Mouse (Mus musculus) embryonic stem cell, embryonic (primary cell): ENCODE data around the gene Rcan3.

Source experiments
- CTCF ChIA-PET, 4 experiments: fragments of 300-600 bp in 2 of 4; fragments of 350-600 bp in 2 of 4; sonication (Branson Sonifier 250); formaldehyde crosslinking; loops; one replicate each; lab custom pipeline; 2022; ENCODE audit warnings: inconsistent platforms in 2 of 4; lab: Charles Lee
- POLR2A ChIA-PET, 4 experiments: fragments of 300-600 bp in 2 of 4; fragments of 350-600 bp in 2 of 4; sonication (Branson Sonifier 250); formaldehyde crosslinking; loops; one replicate each; lab custom pipeline; 2022; ENCODE audit warnings: antibody characterized with exemption in 4 of 4, inconsistent platforms in 1 of 4; lab: Charles Lee

Rcan3 gene

GRCm38 (mm10) chr4:135396303-135396702, 37.4 kb downstream of the Rcan3 start:
- ChIA-PET CTCF (interaction anchor here in 2 of 4 experiments (1.4 to 3.8 kb wide), 5 partner anchors 10 to 15 kb away, joined by 4 to 23 read pairs (median 8); no protein-coding TSS in a partner anchor), POLR2A (interaction anchor here in 2 of 4 experiments (1.0 to 1.7 kb wide), 5 partner anchors 25 to 98 kb away, joined by 3 to 6 read pairs (median 3); partner anchors contain the start of genes Nipal3 (in 1 of the 2), Rcan3 (in 1 of the 2) and Stpg1 (in 1 of the 2))

- POLR2A ChIA-PET = interaction anchor here in 2 of 4 experiments (0.5 to 0.6 kb wide), 5 partner anchors 68 to 840 kb away, joined by 3 to 14 read pairs (median 3); no protein-coding TSS in a partner anchor
Observed at GRCm38 (mm10) chr4:135395375-135395774, 38.3 kb downstream of the Rcan3 start.

GRCm38 (mm10) chr4:135394666-135395065, 39.0 kb downstream of the Rcan3 start:
- POLR2A ChIA-PET = interaction anchor here in 2 of 4 experiments (0.5 to 1.0 kb wide), 4 partner anchors 8 to 253 kb away, joined by 3 to 14 read pairs (median 3); no protein-coding TSS in a partner anchor
- CTCF ChIA-PET = interaction anchor here in 3 of 4 experiments (0.5 to 3.8 kb wide), 7 partner anchors 12 to 235 kb away, joined by 3 to 23 read pairs (median 6); no protein-coding TSS in a partner anchor

More at GRCm38 (mm10) chr4:135395375-135395774, 38.3 kb downstream of the Rcan3 start:
- CTCF ChIA-PET = interaction anchor here in 3 of 4 experiments (0.5 to 3.8 kb wide), 7 partner anchors 12 to 236 kb away, joined by 3 to 23 read pairs (median 6); no protein-coding TSS in a partner anchor

GRCm38 (mm10) chr4:135393381-135393780, 40.3 kb downstream of the Rcan3 start:
- ChIA-PET CTCF (interaction anchor here in 1 of 4 experiments (0.6 to 0.9 kb wide), 2 partner anchors 10 to 46 kb away, joined by 3 read pairs; no protein-coding TSS in a partner anchor), POLR2A (interaction anchor here (0.6 to 1.2 kb wide), 9 partner anchors 11 to 378 kb away, joined by 3 to 5 read pairs (median 4); no protein-coding TSS in a partner anchor)

- ChIA-PET CTCF (interaction anchor here in 2 of 4 experiments (0.6 to 0.9 kb wide), 3 partner anchors 10 to 107 kb away, joined by 3 read pairs; no protein-coding TSS in a partner anchor), POLR2A (interaction anchor here in 3 of 4 experiments (0.6 to 1.2 kb wide), 7 partner anchors 10 to 379 kb away, joined by 3 to 5 read pairs (median 4); no protein-coding TSS in a partner anchor)
Observed at GRCm38 (mm10) chr4:135392801-135393200, 40.9 kb downstream of the Rcan3 start.

DNA sequence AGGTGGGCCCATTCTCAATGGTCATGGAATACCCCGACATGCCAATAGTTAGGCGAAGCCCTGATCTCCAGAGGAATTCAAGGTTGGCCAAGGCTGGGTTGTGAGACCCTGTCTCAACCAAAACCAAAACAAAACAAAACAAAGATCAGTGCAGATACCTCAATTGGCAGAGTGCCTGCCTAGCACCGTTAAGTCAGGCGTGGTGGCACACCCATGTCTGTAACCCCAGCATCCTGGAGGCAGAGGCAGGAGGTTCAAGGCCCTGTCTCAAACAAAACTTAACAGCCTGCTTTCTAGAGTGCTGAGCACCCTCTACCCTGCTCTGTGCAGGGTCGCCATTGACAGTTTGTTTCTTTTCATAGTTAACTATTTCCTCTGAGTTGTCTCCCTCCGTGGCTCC, 42.6 kb downstream of the Rcan3 start:
- ChIA-PET POLR2A (interaction anchor here in 2 of 4 experiments (0.6 kb wide), 2 partner anchors 100 to 1867 kb away, joined by 3 read pairs; no protein-coding TSS in a partner anchor), CTCF (interaction anchor here in 2 of 4 experiments (1.1 to 1.5 kb wide), 5 partner anchors 9 to 49 kb away, joined by 3 to 5 read pairs (median 4); no protein-coding TSS in a partner anchor)

GRCm38 (mm10) chr4:135385614-135386013, 48.0 kb downstream of the Rcan3 start:
- ChIA-PET CTCF (interaction anchor here in 2 of 4 experiments (0.5 to 1.5 kb wide), 5 partner anchors 10 to 504 kb away, joined by 3 to 4 read pairs (median 3); no protein-coding TSS in a partner anchor), POLR2A (interaction anchor here in 3 of 4 experiments (0.6 to 2.5 kb wide), 8 partner anchors 11 to 1042 kb away, joined by 3 to 7 read pairs (median 5); partner anchors contain the start of gene Ncmap (in 1 of the 3))

DNA sequence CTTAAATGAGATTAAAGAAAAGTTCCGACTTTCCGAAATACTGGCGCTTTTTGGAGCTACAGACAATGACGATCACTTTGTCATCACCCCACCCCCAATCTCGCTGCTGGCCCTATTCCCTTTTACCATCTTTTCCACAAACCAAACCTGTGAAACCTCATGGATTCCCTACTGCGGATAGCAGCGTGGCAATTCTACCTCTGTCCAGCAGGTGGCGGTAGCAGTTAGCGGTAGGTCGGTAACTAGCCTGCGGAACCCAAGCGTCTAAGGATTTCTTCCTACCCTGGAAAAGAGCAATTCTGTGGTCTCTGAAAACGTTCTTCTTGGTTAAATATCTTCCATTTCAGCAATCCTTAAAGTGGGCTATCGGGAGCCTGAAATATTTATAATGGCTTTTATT, 51.3 kb downstream of the Rcan3 start:
- CTCF ChIA-PET = interaction anchor here (0.6 to 3.4 kb wide), 46 partner anchors 8 to 710 kb away, joined by 3 to 25 read pairs (median 4); partner anchors contain the start of genes Ncmap (in 3 of the 4), Nipal3 (in 2 of the 4), Stpg1 (in 2 of the 4) and Srrm1 (in 1 of the 4)
- POLR2A ChIA-PET = interaction anchor here in 2 of 4 experiments (0.5 to 3.2 kb wide), 20 partner anchors 10 to 284 kb away, joined by 3 to 11 read pairs (median 3); partner anchors contain the start of genes Ncmap (in 2 of the 2), Nipal3 (in 2 of the 2), Srrm1 (in 2 of the 2) and Clic4 (in 1 of the 2)

DNA sequence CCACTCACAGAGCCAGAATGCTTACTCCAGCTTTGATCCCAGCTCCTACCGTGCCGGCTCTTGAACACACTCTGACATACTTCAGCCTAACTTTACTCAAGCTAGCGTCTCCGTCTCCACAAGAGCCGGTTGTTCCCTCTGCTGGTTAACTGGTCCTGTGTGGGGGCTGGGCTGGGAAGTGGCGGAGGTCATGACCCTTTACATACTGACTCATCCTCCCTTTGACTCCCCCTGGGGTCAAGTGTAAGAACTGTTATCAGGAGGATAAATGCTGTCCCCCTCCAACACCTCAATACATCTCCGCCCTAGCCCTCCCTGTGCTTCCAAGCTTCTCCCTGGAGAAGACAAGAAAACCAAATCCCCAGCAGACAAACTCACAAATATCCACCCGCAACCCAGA, 52.3 kb downstream of the Rcan3 start:
- ChIA-PET CTCF (interaction anchor here in 3 of 4 experiments (0.7 to 3.4 kb wide), 17 partner anchors 9 to 436 kb away, joined by 3 to 25 read pairs (median 5); partner anchors contain the start of genes Nipal3 (in 2 of the 3), Stpg1 (in 2 of the 3) and Ncmap (in 1 of the 3)), POLR2A (interaction anchor here in 3 of 4 experiments (0.6 to 1.9 kb wide), 14 partner anchors 12 to 285 kb away, joined by 3 to 8 read pairs (median 4); partner anchors contain the start of genes Ncmap (in 1 of the 3), Nipal3 (in 1 of the 3) and Srrm1 (in 1 of the 3))

- POLR2A ChIA-PET = interaction anchor here in 1 of 4 experiments (0.5 kb wide), 1 partner anchor 202 kb away, joined by 3 read pairs; no protein-coding TSS in a partner anchor
- CTCF ChIA-PET = interaction anchor here in 1 of 4 experiments (2.2 kb wide), 1 partner anchor 15 kb away, joined by 7 read pairs; no protein-coding TSS in a partner anchor
Observed at GRCm38 (mm10) chr4:135377241-135377640, 56.4 kb downstream of the Rcan3 start.

DNA sequence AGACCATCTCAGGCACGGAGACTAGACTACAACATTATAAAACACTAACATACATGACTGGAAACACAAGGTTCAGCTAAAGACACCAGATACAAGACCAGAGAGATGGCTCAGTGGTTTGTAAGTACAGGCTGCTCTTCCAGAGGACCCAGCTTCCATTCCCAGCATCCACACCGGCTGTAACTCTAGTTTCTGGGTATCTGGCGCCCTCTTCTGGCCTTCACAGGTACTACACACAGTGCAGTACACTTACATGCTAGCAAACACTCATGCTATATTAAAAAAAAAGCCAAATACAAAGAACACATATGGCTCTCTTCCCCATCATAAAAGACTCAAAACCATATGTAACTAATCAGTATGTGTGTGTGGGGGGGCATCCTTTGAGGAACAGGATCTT, 58.2 kb downstream of the Rcan3 start:
- POLR2A ChIA-PET = interaction anchor here in 2 of 4 experiments (0.5 to 1.0 kb wide), 6 partner anchors 9 to 132 kb away, joined by 3 to 5 read pairs (median 4); partner anchors contain the start of gene Ncmap (in 1 of the 2)
- CTCF ChIA-PET = interaction anchor here (0.6 to 2.2 kb wide), 28 partner anchors 10 to 401 kb away, joined by 3 to 7 read pairs (median 4); partner anchors contain the start of gene Srrm1 (in 1 of the 4)

DNA sequence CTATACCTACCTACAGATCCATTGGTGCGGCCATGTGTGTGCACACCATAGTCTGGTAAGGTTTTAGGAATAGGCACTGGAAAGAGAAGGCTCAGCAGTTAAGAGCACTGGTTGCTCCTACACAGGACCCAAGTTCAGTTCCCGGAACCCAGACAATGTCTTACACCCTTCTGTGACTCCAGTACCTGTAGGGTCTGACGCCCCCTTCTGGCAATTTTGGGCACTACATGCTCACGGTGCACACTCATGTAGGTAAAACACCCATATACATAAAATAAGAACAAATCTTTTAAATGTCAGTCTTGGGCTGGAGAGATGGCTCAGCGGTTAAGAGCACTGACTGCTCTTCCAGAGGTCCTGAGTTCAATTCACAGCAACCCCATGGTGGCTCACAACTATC, 60.4 kb downstream of the Rcan3 start:
- POLR2A ChIA-PET = no interaction called here
- CTCF ChIA-PET = interaction anchor here in 3 of 4 experiments (0.6 to 1.1 kb wide), 5 partner anchors 9 to 1356 kb away, joined by 3 to 4 read pairs (median 3); no protein-coding TSS in a partner anchor

- POLR2A ChIA-PET = interaction anchor here in 2 of 4 experiments (0.6 to 3.1 kb wide), 12 partner anchors 9 to 101 kb away, joined by 3 to 22 read pairs (median 4); partner anchors contain the start of gene Srrm1 (in 1 of the 2)
- CTCF ChIA-PET = interaction anchor here (0.6 to 1.9 kb wide), 5 partner anchors 10 to 12 kb away, joined by 3 to 9 read pairs (median 5); no protein-coding TSS in a partner anchor
Observed at GRCm38 (mm10) chr4:135370372-135370771, 63.3 kb downstream of the Rcan3 start.

GRCm38 (mm10) chr4:135362828-135363227, 70.8 kb downstream of the Rcan3 start:
- ChIA-PET POLR2A (interaction anchor here in 3 of 4 experiments (0.5 to 1.8 kb wide), 7 partner anchors 9 to 196 kb away, joined by 3 to 5 read pairs (median 4); partner anchors contain the start of gene Srrm1 (in 3 of the 3)), CTCF (interaction anchor here in 2 of 4 experiments (1.5 to 1.8 kb wide), 2 partner anchors 12 to 13 kb away, joined by 4 to 7 read pairs; no protein-coding TSS in a partner anchor)
